Mouse (Mus musculus) thymus, postnatal 10 days (tissue): ENCODE data around the gene Lef1.

Source experiments
- DNase-seq, 2 experiments: peaks; one replicate each; pipeline ENCODE4 v3.0.0; 2021; ENCODE audit warnings: low spot score in 2 of 2

The Lef1 gene

DNA sequence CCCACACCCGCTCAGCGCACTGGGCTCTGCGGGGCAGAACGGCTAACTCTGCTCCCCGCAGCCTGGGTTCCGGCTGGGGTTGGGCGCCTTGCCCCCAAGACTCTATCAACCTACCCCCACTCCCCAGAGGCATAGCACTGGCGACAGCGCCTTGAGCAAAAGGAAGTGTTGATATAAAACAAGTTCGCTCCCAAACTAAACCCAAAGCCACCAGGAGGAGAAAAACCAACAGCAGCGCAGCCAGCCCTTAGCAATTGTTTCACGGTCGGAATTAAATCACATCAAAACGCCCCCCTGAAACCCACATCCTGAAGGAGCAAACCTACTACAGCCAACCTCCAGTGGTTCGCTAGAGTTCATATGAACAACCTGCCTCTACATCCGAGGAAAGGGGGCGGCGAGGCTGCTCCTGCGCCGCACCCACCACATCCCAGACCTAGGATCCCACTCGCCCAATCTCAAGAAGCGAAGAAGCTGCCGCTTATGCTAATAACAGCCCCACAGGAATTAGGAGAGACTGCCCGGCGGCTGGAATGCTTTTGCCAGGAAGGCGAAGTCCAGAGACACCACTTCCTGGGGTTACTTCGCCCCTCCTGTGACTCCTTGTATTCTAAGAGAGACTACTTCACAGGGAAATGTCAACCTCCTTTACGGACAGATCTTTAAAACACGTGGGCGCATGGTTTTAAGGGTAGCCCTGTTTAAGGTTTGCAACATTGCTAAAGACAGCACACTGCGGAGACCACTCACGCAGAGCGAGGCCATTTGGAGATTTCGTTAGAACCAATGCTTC is 2.8 kb upstream of the Lef1 start:
- peak in 1 of 2 experiments; percentile 29 for DNase-seq

DNA sequence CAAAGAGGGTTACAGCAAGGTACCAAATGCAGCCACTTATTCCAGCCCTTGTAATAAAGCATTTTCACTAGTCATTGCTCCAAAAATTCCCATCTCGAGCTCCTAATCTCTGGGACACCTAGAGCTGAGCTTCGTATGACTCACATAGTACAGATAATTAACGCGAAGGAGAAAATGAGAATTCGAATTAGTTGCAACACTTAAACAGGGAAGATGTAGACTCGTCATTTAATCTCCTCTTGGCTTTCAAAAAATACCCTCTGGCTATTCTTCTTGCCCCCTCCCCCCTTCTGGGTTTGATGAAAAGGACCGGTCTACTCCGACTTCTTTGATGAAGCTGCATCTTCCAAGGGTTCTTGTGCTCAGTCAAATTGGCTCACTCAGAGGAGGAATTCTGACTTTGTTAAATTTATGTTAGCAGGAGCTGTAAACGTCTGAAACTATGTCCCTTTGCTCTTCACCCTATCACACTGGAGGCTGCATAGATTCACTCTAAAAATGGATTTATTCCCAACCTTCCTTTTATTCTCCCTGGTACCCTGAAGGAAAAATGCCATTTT is 2.1 kb upstream of the Lef1 start:
- DNase-seq = no peak

- no peak for DNase-seq
These were observed 1.1 kb upstream of the Lef1 start for GRCm38 (mm10) chr3:131109066-131109685.

DNA sequence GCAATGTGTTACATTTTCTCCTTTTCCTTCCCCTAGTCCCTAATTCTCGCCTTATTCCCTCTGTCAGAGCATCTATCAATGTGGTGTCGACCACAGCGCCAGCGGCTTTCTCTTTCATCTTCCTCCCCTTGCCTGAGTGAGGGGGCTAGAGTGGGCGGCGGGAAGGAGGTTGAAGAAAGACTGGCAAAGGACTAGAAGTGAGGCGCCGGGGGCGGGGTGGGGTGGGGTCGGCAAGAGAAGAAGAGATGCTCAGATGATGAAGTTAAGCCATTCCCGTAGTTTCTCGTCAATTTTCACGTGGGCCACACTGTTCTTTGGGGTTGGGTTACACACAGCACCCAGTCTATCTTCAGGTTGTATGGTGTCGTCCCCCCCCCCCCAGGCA is 593 bp upstream of the Lef1 start:
- DNase-seq = peak; percentile 35 to 45

- DNase-seq = peak; percentile 60 to 61
These were observed 1.0 kb downstream of the Lef1 start for GRCm38 (mm10) chr3:131111151-131111850.

DNA sequence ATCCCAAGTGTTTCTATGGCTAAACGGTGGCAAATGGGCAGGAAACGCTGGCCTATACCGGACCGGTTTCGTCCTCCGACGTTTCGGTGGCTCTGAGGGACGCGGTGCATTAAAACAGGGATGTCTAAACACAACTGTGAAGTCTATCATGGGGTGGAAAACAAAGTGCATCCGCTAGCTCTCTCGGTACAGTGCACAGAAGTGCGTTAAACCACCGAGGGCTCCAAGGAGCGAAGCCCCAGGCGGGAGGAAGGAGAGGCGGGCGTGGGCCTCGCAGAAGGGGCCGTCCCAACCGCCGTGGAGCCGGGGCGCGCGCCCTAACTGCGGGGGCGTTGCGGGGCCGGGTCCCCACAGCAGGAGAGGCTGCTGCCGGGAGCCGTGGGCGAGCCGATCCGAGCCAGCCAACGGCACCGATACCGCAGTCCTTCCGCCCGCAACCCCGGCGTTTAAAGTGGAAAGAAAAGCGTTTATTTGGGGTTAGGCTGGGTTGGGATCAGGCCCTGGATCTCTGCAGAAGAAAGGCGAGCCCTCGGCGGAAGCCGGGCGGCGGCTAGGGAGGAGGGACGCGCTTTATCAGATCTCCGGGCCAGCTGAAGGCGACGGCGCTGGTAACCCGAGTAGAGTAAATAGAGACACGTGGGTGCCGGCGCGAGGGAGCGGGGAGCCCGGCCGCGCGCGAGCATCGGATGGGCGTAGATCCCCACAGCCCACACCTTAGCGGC is 1.7 kb downstream of the Lef1 start:
- peak; percentile 76 to 83 for DNase-seq

- DNase-seq = peak; percentile 56 to 66
These were observed 2.3 kb downstream of the Lef1 start for GRCm38 (mm10) chr3:131112573-131112955.

DNA sequence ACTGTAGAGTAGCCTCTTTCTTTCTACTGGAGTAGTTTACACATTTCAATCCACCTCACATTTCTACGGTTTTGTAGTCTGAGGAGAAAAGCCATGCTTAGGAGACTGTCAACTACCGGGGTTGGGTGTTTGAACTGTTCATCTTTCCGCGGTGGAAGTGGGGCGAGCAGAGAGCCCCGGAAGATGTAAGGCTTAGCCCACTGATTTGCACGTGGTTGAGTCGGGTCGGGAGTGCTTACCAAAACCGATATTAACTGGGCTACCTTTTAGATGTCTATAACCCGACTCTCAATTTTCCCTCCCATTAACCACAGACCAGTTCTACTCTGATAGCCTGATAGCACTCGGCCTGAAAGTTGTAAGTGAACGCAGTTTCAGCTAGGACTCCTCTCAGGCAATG is 2.8 kb downstream of the Lef1 start:
- peak; percentile 54 to 59 for DNase-seq

- DNase-seq = no peak
These were observed 5.8 kb downstream of the Lef1 start for GRCm38 (mm10) chr3:131116116-131116515.

GRCm38 (mm10) chr3:131117352-131117751 is 7.1 kb downstream of the Lef1 start:
- DNase-seq = no peak

GRCm38 (mm10) chr3:131117883-131118282 is 7.6 kb downstream of the Lef1 start:
- peak; percentile 28 to 33 for DNase-seq

DNA sequence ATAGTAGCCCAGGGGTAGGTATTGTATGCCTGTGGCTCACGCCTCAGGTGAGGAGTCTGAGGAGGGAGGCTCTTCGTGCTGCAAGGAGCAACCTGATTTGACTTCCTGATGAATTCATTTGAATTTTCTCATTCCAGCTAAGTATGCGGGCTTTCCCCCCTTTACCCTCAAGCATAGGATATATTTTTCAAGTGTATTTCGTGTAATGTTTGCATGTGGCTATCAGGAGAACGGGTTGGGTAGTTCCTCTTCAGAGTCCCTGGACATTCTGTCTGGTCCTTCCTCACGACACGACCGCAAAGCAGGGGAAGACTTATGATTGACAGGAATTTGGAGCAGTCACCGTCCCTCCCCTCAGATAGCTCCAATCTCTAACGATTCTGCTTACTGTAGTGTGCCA is 9.2 kb downstream of the Lef1 start:
- DNase-seq = no peak

- no peak for DNase-seq
These were observed 13.2 kb downstream of the Lef1 start for GRCm38 (mm10) chr3:131123501-131123900.

DNA sequence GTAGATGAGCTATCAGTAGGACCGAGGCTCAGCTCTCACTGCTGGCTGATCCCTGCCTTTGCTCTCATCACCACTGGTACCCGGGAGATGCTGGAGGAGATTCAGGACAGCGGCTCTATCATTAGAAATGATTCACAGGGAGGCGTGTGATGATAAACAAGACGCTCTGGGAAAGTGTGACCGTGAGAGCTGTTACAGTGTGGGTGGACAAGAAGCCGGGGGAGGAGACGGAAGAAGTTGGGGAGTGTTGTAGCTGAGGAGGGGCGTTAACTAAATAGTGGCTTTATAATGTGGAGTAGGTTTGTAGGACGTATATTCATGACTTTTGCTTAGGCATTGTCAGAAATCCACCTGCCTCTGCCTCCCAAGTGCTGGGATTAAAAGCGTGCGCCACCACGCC is 15.6 kb downstream of the Lef1 start:
- DNase-seq = no peak

GRCm38 (mm10) chr3:131126438-131126837 is 16.2 kb downstream of the Lef1 start:
- no peak for DNase-seq

DNA sequence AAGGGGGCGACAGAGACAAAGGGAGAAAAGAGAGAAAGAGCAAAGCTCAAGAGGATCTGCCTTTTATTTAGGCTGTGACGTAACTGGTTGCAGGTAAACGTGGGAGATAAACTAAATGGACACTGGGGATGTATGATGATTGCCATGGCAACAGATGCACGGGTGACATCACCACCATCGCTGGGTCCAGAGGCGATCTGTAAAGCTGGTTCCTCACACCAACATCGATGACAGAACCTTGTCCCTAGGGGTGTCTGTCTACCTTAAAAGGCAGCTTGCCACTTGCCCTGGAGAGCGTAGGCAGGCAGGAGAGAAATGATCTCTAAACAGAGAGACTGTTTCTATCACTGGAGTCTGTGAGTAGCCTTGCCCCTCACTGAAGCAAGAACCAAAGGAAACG is 23.7 kb downstream of the Lef1 start:
- no peak for DNase-seq

- DNase-seq = no peak
These were observed 25.2 kb downstream of the Lef1 start for GRCm38 (mm10) chr3:131135434-131135833.

DNA sequence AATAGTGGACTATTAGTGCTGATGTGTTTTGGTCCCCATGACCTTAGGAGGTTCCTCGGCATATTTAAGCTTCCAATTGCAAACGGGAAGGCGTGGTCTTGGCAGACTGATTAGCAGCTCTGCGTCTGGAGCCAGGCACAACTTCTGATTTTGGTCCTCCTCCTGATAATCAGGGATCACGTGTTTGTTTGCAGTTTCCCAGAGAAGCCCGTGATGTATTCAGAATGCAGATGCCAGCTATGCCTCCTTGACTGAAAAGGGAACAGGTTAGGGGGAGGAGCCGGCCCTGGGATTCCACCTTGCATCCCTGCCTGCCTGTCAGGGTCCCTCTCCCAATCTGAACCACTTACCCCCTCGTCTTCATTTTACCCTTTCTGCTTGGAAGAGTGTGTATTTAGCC is 26.2 kb downstream of the Lef1 start:
- DNase-seq = no peak

DNA sequence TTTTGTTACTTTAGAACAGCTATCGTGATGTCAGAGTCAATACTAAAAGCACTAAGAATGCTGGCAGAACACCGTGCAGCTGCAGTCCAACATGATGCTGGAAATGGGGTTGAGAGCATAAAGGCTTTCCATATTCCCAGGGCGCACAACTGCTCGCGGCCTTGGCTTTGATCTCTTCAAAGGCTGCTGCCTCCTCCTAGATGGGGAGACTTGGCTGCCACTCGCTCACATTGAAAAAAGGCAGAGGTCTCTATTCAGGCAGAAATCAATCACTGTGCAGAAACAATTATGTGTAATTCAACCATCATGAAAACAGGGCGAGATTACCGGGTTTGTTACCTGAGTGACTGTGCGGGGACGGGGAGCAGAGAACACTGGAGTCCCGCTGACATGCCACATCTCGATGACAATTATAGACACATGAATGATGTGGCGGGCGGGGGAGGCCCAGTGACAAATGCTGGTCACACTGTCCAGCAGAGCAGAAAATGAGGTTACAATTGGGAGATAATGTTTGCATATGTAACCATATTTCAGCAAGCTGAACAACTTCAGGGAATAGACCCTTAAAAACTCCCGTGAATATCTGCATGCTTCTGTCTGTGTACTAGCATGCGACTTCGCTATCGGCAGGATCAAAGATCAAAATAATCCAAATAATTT is 27.0 kb downstream of the Lef1 start:
- DNase-seq = no peak

DNA sequence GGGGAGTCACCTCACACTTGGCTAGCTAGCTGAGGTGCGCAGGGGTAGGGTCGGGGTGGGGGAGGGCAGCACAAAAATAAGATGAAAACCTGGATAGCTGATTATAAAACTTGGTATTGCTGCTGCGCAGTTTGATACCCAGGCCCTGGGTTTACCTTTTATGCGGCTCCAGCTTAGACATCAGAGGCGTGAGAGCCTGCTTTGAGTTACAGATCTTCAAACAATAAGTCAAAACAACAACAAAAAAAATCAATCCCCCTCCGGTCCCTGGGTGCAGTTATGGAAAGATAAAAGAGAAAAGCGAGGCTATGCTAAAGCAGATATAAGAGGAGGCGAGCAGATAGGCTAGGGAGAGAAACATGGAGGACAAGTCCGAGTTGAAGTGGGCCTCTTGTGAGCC is 28.0 kb downstream of the Lef1 start:
- no peak for DNase-seq

DNA sequence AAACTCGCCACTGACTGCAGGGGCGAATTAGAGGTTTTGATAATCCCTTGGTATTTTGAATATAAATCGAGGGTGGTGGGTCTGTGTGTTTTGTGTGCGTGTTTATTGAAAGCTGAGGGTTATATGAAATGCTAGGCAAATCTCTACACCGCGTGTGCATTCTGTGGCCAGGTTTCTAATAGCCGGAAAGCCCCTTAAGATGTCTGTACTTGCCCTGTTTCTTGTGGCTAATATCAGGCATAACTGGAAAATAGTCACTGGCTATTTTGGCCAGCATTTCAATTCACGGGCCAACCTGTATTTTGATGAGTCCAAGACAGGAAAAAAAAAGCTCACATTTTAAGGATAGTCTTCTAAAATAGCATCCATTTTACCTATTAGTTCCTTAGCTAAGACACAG is 28.5 kb downstream of the Lef1 start:
- DNase-seq = no peak
